Mouse (Mus musculus): Measurements from ENCODE around the gene Rint1.

DNA sequence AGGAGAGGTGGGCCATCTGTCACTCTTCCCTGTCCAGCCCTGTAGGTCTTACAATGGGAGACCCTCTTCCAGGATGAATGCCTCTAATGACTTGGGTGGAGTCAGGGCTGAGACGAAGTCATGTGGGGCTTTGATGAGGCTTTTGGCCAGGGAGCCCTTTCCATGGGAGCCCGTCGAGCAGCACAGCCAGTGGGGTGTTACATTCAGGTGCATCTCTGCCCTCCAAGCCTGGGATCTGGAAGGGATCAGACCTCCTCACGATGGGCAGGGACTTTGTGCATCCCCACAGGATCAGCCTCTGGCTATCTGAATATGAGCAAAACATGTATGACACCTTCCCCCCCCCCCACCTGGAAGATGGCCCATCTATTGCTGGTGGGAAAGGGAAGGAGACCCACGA lies 72.4 kb downstream of the Rint1 start:
- TF ChIP-seq GATA1 (IDR thresholded peaks at IDR 0.05; ENCODE audit: borderline replicate concordance, low read length) (no peak), FLI1 (IDR thresholded peaks at IDR 0.05; ENCODE audit: low read length) (no peak)

Measured in megakaryocyte, embryonic 14.5 days (primary cell).